Mouse (Mus musculus) liver (tissue): ENCODE data around the gene Iqcf3.
A peak's percentile ranks its signal among the peaks of the same experiment; 100 is the strongest.

Experiments used
- DNase-seq: peaks from one replicate; pipeline ENCODE4 v3.0.0-alpha.2; 2020; ENCODE audit warnings: mixed read lengths

Gene Iqcf3

DNA sequence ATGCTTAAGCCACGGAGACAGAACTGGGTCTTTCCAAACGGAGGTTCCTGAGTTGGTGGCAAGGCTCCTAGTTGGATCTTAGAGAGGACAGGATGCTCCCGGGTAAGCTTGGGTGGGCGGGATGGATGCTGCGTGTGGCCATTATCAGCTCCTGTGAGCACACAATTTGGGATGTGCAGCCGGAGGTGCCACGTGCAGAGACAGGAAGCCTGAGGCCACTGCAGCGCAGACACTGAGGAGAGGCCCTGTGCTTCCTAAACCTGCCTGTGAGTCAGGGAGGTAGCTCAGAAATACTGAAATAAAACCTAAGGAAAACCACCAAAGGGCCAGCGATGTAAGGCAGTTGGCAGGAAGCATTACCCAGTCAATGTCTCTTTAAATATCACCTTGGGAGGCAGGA, 91.7 kb downstream of the Iqcf3 start:
- DNase-seq: no peak

DNA sequence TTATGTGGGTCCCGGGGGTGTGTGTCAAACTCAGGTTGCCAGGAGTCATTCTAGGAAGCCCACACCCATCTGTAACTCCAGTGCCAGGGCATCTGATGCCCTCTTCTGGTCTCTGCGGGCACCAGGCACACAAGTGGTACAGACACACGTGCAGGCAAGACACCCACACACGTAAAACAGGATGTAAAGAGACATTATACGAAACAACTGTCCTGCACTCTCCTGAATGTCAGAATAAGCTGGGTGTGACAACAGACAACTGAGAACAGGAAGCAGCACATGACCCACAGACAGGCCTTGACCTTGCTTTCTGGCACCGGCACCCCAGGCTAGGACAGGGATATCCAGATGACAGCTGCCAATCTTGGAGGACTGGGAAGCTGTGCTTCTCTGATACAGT, 92.1 kb downstream of the Iqcf3 start:
- no peak for DNase-seq

- DNase-seq: no peak
Observed at GRCm38 (mm10) chr9:106467746-106468145, 93.7 kb downstream of the Iqcf3 start.

GRCm38 (mm10) chr9:106466721-106467120, 94.7 kb downstream of the Iqcf3 start:
- no peak for DNase-seq

DNA sequence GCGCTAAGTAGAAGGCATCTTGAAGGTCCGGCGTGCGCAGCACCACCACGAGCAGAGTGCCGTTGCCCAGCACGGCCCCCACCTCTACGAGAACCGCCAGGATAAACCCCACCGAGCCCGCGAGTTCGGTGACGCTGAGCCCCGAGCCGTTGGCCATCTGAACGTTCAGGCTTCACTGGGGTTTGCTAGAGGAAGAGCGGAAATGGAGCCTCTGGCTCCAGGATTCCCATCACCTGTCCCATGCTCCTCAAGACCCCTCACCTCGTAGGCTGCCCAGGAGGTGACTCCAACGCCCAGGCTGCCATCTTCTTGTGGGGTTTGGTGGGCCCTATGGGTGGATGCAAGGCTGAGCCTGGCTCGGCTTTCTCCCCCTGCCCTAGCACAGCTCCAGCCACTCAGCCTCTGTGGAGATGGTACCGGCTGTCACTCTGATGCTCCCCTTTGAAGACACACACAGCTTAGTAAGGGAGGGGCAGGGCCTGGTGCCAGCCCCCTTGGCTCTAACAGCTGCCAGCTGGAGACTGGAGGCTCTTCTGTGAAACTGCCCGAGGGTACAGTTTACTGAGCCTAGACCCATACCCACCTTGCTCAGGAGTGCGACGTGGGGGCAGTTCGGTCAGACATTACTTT, 95.7 kb downstream of the Iqcf3 start, which contains the start of gene Gpr62:
Gene Gpr62, minus strand, starts transcription at position 368 of the 630 bp plus-strand sequence.
- no peak for DNase-seq

DNA sequence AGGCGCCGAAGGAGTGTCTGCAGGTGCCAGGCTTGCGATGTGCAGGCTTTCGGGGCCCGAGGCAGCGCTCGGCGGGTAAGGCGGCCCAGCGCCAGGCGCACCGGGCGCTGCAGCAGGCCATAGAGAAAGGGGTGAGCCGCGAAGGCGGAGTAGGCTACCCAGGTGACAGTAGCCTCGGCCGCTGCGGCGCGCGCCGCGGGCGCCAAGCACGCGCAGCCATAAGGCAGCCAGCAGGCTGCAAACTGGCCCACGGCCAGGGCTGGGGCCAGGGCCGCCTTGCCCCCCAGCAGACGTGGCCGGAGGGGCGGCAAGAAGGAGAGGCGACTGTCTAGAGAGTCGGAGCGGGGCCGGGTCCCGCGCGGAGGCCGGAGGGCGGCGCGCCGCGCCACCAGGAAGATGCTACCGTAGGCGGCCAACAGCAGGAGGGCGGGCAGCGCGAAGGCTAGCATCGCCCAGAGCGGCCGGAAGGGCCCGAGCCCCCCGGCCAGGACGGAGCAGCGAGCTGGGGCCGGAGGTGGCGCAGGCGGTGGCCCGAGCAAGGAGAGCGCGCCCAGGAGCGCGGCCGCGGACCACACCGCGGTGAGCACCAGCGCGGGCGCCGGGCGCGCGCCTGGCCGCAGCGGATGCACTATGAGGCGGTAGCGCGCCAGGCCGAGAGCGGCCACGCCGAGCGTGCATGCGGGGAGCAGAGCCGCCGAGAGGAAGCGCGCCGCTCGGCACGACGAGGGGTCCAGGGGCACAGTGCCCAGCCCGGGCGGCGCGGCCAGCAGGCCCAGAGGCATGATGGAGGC, 96.5 kb downstream of the Iqcf3 start:
- DNase-seq: peak; percentile 45

GRCm38 (mm10) chr9:106463122-106464063, 98.0 kb downstream of the Iqcf3 start:
- no peak for DNase-seq

GRCm38 (mm10) chr9:106462430-106462800, 99.0 kb downstream of the Iqcf3 start:
- DNase-seq: no peak

DNA sequence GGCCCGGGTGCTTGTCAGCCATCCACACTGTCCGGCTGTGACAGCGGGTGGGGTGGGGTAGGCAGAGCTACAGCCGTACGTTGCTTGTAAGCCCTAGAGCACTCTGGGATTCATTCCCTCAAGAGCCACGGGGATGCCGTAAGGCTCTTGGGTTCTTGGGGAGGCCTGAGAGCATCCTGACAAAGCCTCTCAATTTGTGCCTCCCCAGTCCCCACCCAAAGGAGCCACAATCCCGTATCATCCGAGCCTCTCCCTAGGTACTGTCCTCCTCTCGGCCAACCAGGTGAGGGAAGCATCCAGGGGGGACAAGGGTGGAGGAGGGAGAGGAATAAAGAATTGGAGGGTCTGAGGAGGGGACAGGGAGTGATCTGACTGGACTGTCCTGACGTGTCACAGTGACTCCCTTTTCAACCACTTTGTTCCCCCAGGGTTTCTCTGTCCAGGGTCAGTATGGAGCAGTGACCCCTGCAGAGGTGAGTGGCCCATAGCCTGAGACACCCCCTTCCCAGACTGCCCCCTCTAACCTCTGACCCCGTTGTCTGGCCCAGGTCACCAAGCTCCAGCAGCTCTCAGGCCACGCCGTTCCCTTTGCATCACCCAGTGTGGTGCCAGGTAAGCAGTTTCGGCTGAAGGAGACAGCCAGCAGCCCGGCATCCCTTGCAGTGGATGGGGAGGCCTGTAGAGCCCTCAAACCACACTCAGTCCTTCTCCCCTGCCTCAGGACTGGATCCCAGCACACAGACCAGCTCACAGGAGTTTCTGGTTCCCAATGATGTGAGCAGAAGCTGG, 99.6 kb downstream of the Iqcf3 start:
- DNase-seq: no peak

DNA sequence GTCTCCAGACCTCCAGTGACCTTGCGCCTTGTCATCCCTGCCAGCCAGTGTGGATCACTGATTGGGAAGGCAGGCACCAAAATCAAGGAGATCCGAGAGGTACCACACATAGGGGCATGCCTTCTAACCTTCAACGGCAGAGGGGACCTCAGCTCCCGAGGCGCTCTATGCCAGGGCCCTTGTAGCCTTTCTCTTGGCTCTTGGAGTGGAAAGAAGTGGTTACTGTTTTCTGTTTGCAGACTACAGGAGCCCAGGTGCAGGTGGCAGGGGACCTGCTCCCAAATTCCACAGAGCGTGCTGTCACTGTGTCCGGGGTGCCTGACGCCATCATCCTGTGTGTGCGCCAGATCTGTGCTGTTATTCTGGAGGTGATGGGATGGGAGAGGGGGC, 100.4 kb downstream of the Iqcf3 start:
- DNase-seq: no peak

DNA sequence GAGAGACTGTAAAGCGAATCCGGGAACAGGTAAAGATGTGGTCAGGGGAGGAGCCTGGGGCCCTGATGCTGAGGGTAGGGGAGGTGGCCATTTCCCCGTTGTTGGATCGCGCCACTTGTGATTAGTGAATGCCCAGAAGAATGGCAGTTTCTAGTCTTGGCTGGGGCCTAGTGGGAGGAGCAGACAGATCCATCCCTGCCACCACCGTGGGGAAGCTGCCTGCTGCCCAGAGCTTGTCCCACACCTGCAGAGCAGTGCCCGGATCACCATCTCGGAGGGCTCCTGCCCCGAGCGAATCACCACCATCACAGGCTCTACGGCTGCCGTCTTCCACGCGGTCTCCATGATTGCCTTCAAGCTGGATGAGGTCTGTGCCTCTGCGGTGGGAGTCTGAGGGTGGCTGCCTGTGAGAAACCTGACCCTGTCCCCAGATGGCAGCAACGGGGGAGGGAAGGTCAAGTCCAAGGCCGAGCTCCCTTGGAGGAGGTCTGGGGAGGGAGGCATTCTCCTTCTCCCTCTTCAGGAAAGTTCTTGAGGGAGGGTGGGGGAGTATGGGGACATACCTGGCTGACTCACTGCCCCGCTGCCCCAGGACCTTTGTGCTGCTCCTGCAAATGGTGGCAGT, 100.9 kb downstream of the Iqcf3 start:
- DNase-seq: no peak

DNA sequence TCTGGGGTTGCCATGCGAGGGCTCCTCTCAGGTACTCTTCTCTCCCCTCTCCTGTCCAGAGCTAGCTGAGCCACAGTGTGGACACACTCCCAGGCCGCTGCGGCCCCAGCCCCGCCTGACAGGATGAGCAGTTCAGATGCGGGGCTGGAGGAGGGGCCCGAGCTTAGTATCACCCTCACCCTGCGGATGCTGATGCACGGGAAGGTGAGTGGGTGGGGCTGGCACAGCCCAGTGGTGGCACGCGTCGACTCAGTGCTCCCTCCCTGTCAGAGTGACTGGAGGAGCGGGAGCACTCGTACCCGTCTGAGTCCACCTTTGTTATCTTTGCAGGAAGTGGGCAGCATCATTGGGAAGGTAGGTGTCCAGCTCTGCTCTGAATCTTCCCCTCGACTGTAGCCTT, 101.5 kb downstream of the Iqcf3 start:
- DNase-seq: no peak

DNA sequence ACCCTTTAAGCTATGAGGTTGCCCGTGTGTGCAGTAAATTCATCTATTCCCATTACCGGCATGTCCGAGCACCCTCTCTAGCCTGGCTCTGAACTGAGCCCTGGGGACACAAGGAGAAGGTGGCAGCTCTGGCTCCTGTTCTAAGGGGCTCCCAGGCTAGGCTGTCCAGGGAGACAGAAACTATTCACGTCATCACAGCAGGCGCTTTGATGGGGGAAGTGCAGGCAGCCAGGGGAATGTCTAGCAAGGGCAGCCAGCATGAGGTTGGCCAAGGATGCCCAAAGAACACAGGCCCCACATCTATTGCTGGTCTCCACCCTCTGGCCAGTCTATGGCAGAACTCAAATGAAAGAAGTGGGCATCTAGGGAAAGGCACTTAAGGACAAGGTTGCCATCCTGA, 103.5 kb downstream of the Iqcf3 start:
- no peak for DNase-seq

DNA sequence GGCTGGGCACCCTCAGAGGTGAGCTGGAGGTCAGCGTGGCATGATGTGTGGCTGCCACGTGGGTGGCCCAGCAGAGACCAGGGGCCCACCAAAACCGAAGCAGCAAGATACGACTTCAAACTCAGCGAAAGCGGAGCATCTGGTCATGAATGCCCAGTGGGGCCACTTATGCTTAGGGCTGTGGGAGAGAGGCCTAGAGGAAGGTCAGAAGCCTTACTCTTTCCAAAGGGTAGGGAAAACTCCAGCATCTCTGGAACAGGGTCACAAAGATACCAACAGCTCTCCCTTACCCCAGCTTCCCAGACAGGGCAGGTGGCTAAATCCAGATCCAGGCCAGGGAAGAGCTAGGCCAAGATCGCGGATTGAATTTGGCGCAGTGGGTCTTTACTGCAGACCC, 104.3 kb downstream of the Iqcf3 start:
- DNase-seq: no peak

GRCm38 (mm10) chr9:106456325-106457162, 104.9 kb downstream of the Iqcf3 start:
- DNase-seq: peak; percentile 41

- DNase-seq: no peak
Observed at GRCm38 (mm10) chr9:106454888-106455681, 106.3 kb downstream of the Iqcf3 start.

DNA sequence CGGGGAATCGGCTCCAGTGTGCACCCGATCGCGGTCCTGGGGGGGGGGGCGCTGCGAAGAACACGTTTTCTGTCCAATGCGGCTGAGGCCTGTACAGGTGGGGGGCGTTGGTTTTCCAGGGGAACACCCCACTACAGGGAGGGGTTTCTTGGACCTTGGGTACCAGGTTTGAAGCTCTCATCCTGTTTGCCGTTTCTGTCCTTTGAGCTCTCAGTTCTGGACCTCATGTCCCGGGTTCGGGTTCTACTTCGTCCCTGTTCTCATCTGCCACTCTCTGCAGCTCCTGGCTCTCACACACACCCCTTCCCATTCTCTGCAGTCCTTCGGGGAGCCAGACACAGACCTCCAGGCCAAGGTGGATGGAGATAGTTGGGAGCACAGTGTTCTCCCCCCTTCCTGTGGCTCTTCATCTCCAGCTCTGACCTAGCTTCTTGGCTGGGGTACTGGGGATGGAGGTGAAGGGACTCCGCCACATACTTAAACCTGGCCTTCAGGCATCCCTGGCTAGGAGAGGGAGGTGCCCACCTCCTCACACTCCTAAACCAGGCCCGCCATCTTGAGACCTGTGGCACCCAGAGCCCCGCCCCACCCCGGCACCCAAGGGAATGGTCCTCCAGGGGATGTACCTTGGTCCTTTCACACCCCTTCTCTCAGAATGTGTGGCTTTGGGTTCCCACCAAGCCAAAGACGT, 107.2 kb downstream of the Iqcf3 start:
- no peak for DNase-seq

GRCm38 (mm10) chr9:106453271-106454070, 108.0 kb downstream of the Iqcf3 start, which contains the start of gene Pcbp4:
Pcbp4 (plus strand) TSS chr9:106453291.
- DNase-seq: peak; percentile 81
